Mouse (Mus musculus) limb, embryonic 10.5 days (tissue): ENCODE results near the gene Ss18l2. TPM values are rescaled to one million over a fixed set of nuclear protein-coding genes. Genes with fewer than 3 reads are reported as not detected.

Source experiments
- DNase-seq: peaks from one replicate; pipeline ENCODE4 v3.0.0-alpha.2; 2017; ENCODE audit warnings: low spot score
- H3K27ac ChIP-seq: fragments of 300-500 bp; sonication (generic); 2 replicates; pipeline ENCODE4 v1.5.1; 2016; ENCODE audit warnings: mild to moderate bottlenecking
- H3K27me3 ChIP-seq: fragments of 300-500 bp; sonication (generic); 2 replicates; pipeline ENCODE4 v1.6.1; 2016; ENCODE audit warnings: low read depth, mild to moderate bottlenecking; ENCODE audit not compliant: poor library complexity, severe bottlenecking
- H3K36me3 ChIP-seq: fragments of 300-500 bp; sonication (generic); 2 replicates; pipeline ENCODE4 v1.6.1; 2016; ENCODE audit warnings: mild to moderate bottlenecking, moderate library complexity
- H3K4me1 ChIP-seq: fragments of 300-500 bp; sonication (generic); 2 replicates; pipeline ENCODE4 v1.6.1; 2016
- H3K4me3 ChIP-seq: fragments of 300-500 bp; sonication (generic); 2 replicates; pipeline ENCODE4 v1.5.1; 2016; ENCODE audit warnings: mild to moderate bottlenecking, moderate library complexity
- H3K9me3 ChIP-seq: fragments of 300-500 bp; sonication (generic); replicated peaks from 2 replicates; pipeline ENCODE4 v1.6.1; 2016; ENCODE audit warnings: mild to moderate bottlenecking
- whole genome bisulfite sequencing: fragments of 180-500 bp; shearing (Covaris S2); methylation state at CpG from one replicate; pipeline ENCODE4 v1.1.7; 2016; 5-methylcytosine and 5-hydroxymethylcytosine counted together
- polyA plus RNA-seq: library from polyadenylated mRNA; unstranded; fragments of >200 nt; fragmentation: Nextera tagmentation; extraction: Ambion mirVana; gene quantifications from 2 replicates; pipeline ENCODE4 v1.2.1, GENCODE M21; 2016

Gene Ss18l2
- polyA plus RNA-seq, 1 experiment from 2014 or later = 93.9 TPM

- H3K4me3 ChIP-seq = no peak overlapping the region
- 24% methylated on average over 6 of the region's 6 CpGs for WGBS
- DNase-seq = peak; percentile 77
- peaks cover 9% of the 10 kb centered on the region; the same call in 1 of the 2 replicates for H3K4me1 ChIP-seq
- no peak overlapping the region for H3K27ac ChIP-seq
- H3K27me3 ChIP-seq = peaks cover 14% of the 10 kb centered on the region; the same call in 1 of the 2 replicates
- peaks cover 17% of the 10 kb centered on the region for H3K36me3 ChIP-seq
- no peaks in the 10 kb centered on the region for H3K9me3 ChIP-seq
Observed at GRCm38 (mm10) chr9:121679549-121679948, 30.6 kb upstream of the Ss18l2 start.

GRCm38 (mm10) chr9:121681191-121681590, 28.9 kb upstream of the Ss18l2 start:
- no peak overlapping the region for H3K4me3 ChIP-seq
- no peak overlapping the region for H3K27ac ChIP-seq
- 88% methylated on average over 8 of the region's 8 CpGs for WGBS
- H3K27me3 ChIP-seq = peaks cover 14% of the 10 kb centered on the region; the same call in 1 of the 2 replicates
- no peak for DNase-seq
- no peaks in the 10 kb centered on the region for H3K9me3 ChIP-seq
- peaks cover 9% of the 10 kb centered on the region; the same call in 1 of the 2 replicates for H3K4me1 ChIP-seq
- peaks cover 30% of the 10 kb centered on the region for H3K36me3 ChIP-seq

GRCm38 (mm10) chr9:121682037-121682680, 28.0 kb upstream of the Ss18l2 start:
- DNase-seq = no peak
- Histone ChIP-seq H3K36me3 (peaks cover 32% of the 10 kb centered on the region), H3K27ac (no peak overlapping the region), H3K9me3 (no peaks in the 10 kb centered on the region), H3K27me3 (peaks cover 14% of the 10 kb centered on the region; the same call in 1 of the 2 replicates), H3K4me1 (peaks cover 9% of the 10 kb centered on the region; the same call in 1 of the 2 replicates), H3K4me3 (no peak overlapping the region)
- 73% methylated on average over 18 of the region's 18 CpGs for WGBS

GRCm38 (mm10) chr9:121684702-121685101, 25.4 kb upstream of the Ss18l2 start:
- WGBS = 82% methylated on average over 7 of the region's 7 CpGs
- Histone ChIP-seq H3K36me3 (peaks cover 47% of the 10 kb centered on the region), H3K27me3 (peaks cover 14% of the 10 kb centered on the region; the same call in 1 of the 2 replicates), H3K4me1 (0 out of 2 replicates have a peak, but pooled peaks cover 4% of the 10 kb centered on the region), H3K4me3 (no peak overlapping the region), H3K9me3 (no peaks in the 10 kb centered on the region), H3K27ac (no peak overlapping the region)
- no peak for DNase-seq

GRCm38 (mm10) chr9:121690200-121690651, 19.9 kb upstream of the Ss18l2 start:
- no peak overlapping the region for H3K27ac ChIP-seq
- H3K9me3 ChIP-seq = no peaks in the 10 kb centered on the region
- 87% methylated on average over 15 of the region's 15 CpGs for WGBS
- H3K36me3 ChIP-seq = peaks cover 62% of the 10 kb centered on the region
- no peaks in the 10 kb centered on the region for H3K27me3 ChIP-seq
- H3K4me1 ChIP-seq = no peaks in the 10 kb centered on the region
- no peak for DNase-seq
- H3K4me3 ChIP-seq = no peak overlapping the region

- 95% methylated on average over 7 of the region's 7 CpGs for WGBS
- Histone ChIP-seq H3K27me3 (no peaks in the 10 kb centered on the region), H3K27ac (no peak overlapping the region), H3K9me3 (no peaks in the 10 kb centered on the region), H3K4me3 (no peak overlapping the region), H3K4me1 (no peaks in the 10 kb centered on the region), H3K36me3 (peaks cover 62% of the 10 kb centered on the region)
- DNase-seq = no peak
Observed at GRCm38 (mm10) chr9:121690734-121691133, 19.4 kb upstream of the Ss18l2 start.

GRCm38 (mm10) chr9:121694736-121695135, 15.4 kb upstream of the Ss18l2 start:
- no peaks in the 10 kb centered on the region for H3K4me1 ChIP-seq
- H3K27me3 ChIP-seq = no peaks in the 10 kb centered on the region
- 80% methylated on average over 12 of the region's 12 CpGs for WGBS
- H3K36me3 ChIP-seq = peaks cover 70% of the 10 kb centered on the region
- H3K4me3 ChIP-seq = no peak overlapping the region
- peaks cover 2% of the 10 kb centered on the region; the same call in 1 of the 2 replicates for H3K9me3 ChIP-seq
- DNase-seq = no peak
- no peak overlapping the region for H3K27ac ChIP-seq

GRCm38 (mm10) chr9:121696626-121697025, 13.5 kb upstream of the Ss18l2 start:
- Histone ChIP-seq H3K27me3 (no peaks in the 10 kb centered on the region), H3K9me3 (peaks cover 2% of the 10 kb centered on the region; the same call in 1 of the 2 replicates), H3K4me1 (no peaks in the 10 kb centered on the region), H3K4me3 (no peak overlapping the region), H3K27ac (no peak overlapping the region), H3K36me3 (peaks cover 57% of the 10 kb centered on the region)
- no peak for DNase-seq
- WGBS = 96% methylated on average over 9 of the region's 9 CpGs

- WGBS = 96% methylated on average over 1 of the region's 1 CpGs
- Histone ChIP-seq H3K36me3 (peaks cover 52% of the 10 kb centered on the region), H3K4me1 (no peaks in the 10 kb centered on the region), H3K4me3 (no peak overlapping the region), H3K9me3 (peaks cover 2% of the 10 kb centered on the region; the same call in 1 of the 2 replicates), H3K27ac (no peak overlapping the region), H3K27me3 (no peaks in the 10 kb centered on the region)
- no peak for DNase-seq
Observed at GRCm38 (mm10) chr9:121697150-121698049, 12.7 kb upstream of the Ss18l2 start.

GRCm38 (mm10) chr9:121704261-121704645, 5.9 kb upstream of the Ss18l2 start:
- no peaks in the 10 kb centered on the region for H3K27me3 ChIP-seq
- peak overlapping the region; percentile 92 for H3K27ac ChIP-seq
- no peak for DNase-seq
- peak overlapping the region; percentile 81 for H3K4me3 ChIP-seq
- 41% methylated on average over 11 of the region's 11 CpGs for WGBS
- H3K4me1 ChIP-seq = peaks cover 25% of the 10 kb centered on the region
- peaks cover 7% of the 10 kb centered on the region for H3K36me3 ChIP-seq
- no peaks in the 10 kb centered on the region for H3K9me3 ChIP-seq

GRCm38 (mm10) chr9:121704646-121705625, 5.2 kb upstream of the Ss18l2 start, which contains the start of gene Sec22c:
Gene Sec22c (minus strand): TSS chr9:121705490.
- Histone ChIP-seq H3K4me1 (peaks cover 28% of the 10 kb centered on the region), H3K27me3 (no peaks in the 10 kb centered on the region), H3K36me3 (peaks cover 2% of the 10 kb centered on the region; the same call in 1 of the 2 replicates), H3K9me3 (no peaks in the 10 kb centered on the region), H3K27ac (peak within 1 kb of the TSS; percentile 92), H3K4me3 (peak within 1 kb of the TSS; percentile 81)
- peak; percentile 92 for DNase-seq
- WGBS = 2% methylated on average over 67 of the region's 69 CpGs
